Mouse (Mus musculus): ENCODE data around the gene Spdl1.

Spdl1 gene

DNA sequence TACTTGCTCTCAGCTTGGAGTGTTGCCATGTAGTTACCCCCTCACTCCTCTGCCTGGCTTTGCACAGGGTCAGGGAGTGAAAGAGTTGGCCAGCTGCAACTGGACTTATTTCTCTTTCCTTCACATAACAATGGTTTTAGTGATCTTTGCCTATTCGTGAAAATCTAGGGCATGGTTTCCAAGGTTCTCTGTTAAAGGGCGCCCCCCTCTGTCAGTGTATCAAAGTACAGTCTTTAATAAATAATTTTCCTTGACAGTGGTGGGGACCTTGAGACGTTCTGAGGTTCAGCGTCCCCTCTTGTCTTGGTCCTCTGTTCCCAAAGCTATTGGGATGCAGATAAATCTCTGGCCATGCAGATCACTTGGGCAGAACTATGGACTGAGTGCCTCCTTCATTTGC, 37.3 kb downstream of the Spdl1 start:
- peak in 1 of 2 experiments; percentile 60 for DNase-seq

DNA sequence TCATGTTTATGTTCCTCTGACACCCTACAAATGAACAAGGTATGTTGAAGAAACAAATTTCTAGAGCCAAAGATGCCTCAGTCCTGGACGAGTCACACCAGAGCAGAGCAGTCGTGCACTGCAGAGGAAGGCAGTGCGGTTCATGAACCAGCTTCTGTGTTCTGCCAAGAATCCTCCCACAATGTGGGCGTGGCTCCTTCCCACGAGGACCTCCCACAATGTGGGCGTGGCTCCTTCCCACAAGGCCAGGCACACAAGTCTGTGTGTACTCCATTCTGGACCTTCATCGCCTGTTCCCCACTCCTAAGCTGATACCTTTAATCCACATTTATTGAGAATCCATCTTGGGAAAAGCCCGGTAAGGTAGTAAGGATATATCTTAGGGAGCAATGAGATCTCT, 41.6 kb downstream of the Spdl1 start:
- DNase-seq = peak; percentile 21 to 36

DNA sequence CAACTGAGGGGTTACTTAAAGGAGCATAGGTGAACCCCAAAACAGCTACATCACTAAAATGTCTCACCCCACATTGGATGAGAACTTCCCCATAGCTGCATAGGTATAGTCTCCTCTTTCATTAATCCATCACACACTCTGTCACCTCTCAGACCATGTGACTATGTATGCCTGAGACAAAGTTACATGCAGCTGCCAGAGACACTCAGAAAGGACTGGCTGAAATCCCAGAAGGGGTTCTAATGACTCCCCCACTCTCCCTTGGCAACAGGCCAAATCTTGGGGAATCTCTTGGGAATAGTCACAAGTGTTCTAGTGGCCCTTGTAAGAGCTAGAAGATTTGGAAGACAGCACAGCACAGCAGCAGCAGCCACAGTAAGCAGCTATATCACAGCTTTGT, 48.6 kb downstream of the Spdl1 start:
- DNase-seq = peak in 1 of 2 experiments; percentile 12

DNA sequence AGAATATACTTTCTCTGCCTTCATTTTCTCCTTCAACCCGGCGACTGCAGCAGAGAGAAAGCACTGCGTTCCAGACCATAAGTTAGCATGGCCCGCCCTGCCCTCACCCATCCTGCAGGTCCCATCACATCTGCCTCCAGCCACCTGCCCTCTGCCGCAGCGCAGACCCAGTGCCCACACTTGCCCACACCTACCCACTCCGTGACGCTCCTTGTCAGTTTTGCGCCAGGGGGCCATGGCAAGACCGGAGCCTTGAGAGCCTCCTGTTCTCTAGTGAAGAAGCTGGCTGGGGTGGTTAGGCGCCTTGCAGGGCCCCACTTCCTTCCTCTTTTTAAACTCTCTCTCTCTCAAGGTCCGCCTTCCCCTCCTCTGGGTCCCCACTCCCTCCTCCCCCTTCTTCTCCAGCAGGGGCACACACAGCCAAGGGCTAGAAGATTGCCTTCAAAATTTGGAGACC, 49.8 kb downstream of the Spdl1 start, which contains the start of gene Dock2:
Gene Dock2, minus strand, starts transcription at position 306 of the 457 bp plus-strand sequence.
- DNase-seq = peak; percentile 71 to 73

DNA sequence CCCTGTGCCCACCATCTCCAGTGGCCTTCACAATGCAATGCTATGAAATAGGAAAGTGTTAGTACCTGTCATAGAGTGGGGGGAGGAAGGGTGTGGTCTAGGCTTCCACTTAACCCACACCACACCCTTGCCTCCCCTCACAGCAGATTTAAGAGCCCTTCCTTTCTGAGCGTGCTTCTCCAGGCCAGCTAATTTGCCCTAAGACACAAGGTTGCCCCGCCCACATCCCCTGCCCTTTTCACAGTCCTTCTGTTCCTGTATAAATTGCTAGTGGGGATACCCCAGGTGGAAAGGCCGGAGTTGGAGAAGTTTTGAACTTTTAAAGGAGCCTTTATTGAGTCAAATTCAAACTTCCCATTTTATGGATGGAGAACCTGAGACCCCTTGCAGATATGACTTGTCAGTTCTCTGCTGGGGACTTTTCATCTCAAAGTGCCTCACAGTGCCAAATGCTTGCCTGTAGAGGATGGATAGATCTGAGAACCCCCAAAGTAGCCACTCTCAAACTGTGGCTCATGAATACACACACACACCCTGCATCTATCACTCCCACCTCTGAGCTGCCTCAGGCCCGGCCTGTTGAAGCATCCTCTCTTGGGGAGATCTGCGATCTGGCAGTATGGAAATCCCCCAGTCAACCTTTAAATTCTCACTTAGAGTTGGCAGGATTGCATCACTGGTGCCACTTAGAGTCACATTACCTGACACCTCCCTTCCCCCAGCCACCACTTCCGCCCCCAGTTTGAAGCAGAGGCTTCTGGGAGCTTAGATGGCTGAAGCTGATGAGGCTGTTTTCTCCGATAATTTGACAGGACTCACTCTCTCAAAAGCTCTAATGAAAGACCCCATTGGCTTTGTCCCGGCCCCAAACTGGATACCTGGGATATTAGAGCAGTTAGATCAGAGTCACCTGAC, 50.7 kb downstream of the Spdl1 start:
- peak; percentile 76 to 79 for DNase-seq

DNA sequence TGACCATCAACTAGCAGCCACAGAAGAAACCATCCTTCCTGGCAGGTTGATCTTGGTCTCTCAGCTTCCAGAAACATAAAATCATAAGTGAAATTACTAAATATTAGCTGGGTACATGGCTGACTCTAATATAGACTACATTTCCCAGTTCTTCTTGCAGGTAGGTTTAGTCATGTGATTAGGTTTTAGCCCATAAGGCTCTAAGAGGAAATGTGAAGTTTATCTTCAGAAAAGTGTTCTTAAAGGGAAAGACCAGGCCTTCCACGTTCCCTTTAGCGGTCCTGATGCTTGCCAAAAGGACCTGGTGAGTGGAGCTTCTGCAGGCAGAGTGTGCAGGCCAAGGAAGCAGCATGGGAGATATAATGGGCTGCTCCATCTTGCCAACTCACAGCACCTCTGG, 52.7 kb downstream of the Spdl1 start:
- no peak for DNase-seq

DNA sequence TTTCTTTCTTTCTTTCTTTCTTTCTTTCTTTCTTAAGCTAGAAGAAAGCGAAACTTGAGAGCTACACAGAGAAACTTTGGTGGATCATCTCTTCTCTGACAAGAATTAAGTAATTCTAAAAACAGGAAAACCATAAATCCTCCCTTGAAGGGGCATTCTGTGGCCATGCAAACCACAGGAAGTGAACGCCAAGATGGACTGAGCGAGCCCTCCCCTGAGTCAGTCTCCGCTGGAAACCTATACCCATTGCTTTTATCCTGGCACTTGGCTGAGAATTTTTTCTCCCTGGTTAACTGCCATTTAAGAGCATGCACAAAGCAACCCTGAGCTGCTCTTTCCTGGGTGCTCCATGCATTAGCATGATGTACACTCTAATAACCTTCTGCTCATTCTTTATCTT, 53.5 kb downstream of the Spdl1 start:
- no peak for DNase-seq

DNA sequence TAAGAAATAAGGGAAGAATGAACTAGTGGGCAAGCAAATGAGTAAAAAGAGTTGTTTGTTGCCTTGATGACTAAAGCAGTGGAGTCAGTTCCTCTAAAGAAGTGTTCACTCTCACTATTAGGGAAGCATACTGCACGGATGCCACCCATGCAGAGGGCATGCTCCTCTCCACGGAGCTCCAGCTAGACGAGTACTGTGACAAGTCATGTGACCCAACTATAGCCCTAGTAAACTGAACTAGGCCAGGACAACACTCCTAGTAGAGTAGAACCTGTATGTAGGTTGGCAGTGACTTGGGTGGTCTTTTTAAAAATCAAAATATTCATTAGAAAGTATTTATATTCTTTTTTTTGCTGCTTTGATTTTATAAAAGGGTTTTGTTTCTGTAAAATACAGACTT, 55.1 kb downstream of the Spdl1 start:
- no peak for DNase-seq

DNA sequence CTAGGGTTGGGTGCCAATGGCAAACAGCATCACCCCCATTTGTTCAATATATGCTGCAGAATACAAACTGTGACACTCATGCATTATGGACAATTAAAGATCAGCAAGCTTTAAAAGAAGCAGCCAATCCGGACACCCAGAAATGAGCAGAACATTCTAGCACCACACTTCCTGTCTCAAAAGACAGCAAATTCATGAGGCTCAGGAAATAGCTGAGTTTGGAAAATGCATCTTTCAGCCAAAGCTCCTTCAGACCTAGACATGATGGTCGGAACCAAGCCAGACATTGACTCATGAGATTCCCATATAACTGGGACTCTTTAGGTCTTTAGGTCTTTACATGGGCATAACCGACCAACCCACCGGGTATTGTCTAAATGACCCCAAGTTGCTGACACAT, 55.9 kb downstream of the Spdl1 start:
- DNase-seq = no peak

DNA sequence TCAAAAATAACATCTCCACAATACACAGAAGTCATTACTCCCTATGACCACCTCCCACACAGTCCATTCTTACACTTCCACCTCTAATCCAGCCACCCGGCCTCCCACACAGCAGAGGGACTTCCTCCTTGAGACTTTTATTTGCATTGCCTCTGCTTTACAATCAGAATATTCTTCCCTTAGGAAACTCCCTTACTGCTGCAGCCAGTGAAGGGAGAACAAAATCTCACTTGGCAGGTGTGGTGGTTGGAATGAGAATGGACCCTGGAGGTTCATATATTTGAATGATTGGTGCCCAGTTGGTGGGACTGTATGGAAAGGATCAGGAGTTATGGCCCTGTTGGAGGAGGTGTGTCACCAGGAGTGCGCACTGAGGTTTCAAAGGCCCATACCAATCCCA, 57.4 kb downstream of the Spdl1 start:
- DNase-seq = no peak

DNA sequence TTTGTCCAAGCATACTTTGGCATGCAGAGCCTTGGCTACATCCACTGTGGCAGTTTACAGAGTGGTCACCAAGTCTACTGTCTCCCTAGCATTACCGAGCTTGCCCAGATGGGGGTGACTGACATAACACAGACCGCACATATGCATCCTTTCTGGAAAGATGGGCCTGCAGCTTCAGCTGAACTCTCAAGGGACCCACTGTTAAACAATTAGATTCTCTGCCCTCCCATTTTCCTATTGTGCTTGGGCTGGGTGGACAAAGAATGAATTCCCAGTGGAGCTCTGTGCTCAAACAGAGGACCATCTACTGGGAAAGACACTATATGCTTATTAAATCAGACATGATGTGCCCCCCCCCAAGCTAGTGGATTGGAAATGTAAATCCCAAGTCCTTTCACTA, 58.8 kb downstream of the Spdl1 start:
- no peak for DNase-seq

DNA sequence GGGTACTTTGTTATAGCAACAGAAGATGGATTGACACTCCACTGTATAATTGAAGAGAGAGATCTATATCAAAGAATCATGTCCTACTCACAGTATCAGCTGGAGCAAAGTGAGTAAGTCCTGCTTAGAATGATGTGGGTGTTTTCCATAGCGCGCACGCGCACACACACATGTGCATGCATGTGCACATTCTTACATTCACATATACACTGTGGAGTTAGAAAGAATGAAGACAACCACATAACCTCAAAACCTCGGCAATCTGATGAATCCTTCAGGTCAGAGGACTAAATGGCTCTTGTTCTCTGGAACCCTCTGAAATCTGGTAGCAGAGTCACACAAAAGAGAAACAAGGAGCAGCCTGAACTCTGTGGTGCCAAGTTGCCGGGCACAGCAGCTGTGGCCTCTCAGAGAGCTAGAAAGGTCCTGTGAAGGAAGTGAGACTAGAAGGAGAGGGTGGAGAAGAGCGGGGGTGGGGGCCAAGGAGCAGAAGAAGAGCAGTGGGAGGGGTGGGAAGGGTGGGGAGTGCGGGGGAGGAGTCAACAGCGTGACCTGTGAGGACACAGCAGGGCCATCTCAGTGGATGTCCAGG, 60.0 kb downstream of the Spdl1 start:
- peak; percentile 37 to 42 for DNase-seq

DNA sequence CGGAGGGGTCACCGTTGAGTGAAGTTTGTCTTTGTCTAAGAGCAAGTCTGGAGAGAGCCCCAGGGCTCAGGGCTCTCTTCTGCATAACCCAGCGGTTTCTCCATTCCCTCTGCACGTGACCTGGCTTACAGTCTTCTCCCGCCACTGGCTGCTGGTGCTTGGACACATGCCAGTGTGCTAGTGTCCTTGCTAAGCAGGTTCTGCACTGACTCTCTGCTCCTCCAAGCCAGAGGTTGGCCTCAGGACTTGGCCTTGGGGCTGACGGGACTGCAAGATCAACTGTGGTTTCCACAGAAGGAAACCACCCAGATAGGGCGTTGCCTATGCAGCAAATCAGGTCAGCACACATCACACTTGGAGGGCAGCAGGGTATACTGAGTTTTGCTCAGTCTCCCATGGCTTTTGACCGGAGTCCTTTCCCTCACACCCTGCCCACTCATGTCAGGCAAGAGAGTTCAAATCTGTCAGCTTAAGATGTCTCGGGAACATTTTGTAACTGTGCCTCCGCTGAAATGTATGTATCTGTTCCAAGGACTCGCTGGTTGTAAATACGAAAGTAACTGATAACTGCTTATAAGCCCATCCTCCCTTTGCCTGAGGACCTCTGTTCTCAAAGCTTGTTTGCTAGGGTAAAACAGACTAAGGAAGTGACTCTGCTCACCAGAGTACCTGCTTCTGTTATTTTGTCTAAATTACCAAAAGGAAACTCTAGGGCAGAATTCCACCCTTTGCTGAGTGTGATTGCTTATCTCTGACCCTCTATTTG, 62.0 kb downstream of the Spdl1 start:
- peak; percentile 47 to 52 for DNase-seq

DNA sequence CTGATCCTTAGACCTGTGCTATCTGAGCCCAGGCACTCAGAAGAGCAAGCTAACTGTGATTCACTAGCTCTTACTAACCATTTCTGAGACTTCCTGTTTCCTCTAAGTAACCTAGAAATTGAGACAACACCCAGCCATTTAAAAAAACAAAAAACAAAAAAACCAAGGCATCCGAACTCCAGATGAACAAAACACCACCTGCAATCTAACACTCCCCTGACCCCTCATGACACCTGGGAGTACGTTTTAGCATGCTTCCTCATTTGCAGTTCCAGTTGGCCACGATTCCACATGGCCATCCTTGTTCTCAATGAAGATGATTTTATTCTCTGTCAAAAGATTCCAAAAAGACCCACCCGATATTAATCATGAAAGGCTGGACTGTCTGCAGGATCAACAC, 62.8 kb downstream of the Spdl1 start:
- DNase-seq = no peak

DNA sequence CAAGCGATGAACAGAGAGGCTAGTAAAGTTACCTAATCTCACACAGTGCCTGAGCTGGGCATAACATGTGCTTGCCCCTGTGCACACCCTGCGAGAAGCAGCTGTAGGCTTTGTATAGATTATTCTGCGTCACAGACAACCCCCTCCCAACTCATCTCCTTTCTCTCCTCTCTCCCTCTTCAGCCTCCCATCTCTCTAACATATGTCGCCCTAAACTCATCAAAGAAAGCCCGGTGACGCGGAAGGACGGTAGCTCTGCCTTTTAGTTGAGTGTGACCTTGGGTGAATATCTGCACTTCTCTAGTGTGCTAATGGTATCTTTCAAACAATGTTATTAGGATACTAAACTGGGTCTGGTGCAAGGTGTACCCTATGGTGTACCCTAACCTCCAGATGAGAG, 63.5 kb downstream of the Spdl1 start:
- no peak for DNase-seq

DNA sequence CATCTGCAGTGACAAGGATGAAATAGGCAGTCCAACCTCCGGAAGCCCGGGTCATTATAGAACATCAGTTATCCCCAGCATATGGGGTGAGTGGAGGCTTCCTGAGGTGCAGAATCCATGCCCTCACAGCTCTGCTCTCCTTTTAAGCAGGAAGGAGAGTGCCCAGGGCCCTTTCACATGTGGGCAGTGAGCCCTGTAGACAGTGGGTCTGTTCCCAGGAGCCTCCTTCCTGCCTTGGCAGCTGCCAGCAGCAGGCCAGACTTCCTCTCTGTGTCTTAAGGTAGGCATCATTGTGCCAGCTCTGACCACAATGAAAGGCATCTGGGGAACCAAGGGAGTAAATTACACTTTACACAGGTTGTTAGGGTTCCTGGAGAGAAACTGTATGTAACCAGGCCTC, 64.0 kb downstream of the Spdl1 start:
- no peak for DNase-seq

DNA sequence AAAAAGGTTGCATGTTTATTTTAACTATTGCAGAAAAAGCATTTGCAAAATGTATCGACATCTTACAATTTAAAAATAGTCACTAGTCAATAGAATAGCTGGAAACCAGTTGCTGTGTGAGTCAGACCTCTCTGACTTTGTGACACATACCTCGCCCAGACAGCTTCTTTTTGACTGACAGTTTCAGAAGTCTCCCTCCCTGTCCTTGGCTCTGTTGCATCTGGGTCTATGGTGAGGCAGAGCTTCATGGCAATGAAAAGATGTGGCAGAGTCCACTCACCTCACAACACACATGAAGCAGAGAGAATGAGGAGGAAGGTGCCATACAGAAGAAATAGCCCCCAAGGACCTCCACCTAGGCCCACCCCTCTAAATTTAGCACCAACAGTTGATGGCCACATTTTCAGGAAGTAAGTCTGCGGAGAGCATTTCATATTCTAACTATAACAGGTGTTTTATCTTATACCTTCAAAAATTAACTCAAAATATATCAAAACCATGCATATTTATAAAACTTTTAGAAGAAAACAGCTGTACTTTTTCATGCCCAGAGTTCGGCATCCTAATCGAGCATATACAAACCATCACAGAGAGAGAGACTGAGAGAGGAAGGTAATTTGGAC, 69.6 kb downstream of the Spdl1 start:
- no peak for DNase-seq

DNA sequence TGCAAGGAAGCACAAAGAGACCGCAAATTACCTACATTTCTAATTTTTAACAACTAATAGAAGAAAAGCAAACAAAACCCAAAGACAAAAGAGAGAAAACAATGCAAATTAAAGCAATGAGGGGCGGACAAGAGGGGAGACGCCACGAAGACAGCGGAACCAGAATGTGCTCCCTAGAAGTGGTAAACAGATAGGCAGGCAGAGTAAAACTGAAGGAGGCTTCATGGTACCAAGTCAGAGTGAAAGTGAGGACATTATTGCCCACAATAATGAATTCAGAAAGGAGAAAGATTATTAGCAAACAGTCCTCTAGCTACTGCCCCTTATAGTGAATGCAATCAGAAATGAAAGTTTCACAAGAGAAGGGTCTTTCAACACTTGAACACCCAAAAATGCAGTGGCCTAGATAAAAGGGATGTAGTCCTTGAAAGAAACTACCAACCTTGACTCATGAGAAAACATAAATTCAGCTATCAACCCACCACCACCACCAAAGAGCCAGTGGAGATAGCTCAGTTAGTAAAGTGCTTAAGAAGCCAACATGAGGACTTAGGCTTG, 70.8 kb downstream of the Spdl1 start:
- peak in 1 of 2 experiments; percentile 2 for DNase-seq

DNA sequence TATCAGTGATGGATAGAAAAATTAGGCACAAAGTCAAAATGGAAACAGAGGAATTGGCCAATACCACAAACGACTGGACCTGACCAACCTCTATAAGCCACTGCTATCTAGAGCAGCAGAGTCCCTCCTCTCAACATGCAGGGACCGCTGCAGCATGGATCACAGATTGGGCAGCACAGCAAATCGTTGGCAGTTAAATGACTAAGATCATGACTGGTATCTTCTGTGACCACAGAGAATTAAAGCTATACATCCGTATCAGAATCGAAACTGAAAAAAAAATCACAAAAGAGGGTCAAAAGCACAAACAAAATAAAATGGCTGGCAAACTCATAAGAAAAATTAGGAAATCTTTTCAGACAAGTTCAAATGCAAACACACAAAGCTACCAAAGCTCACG, 71.3 kb downstream of the Spdl1 start:
- DNase-seq = peak in 1 of 2 experiments; percentile 1

DNA sequence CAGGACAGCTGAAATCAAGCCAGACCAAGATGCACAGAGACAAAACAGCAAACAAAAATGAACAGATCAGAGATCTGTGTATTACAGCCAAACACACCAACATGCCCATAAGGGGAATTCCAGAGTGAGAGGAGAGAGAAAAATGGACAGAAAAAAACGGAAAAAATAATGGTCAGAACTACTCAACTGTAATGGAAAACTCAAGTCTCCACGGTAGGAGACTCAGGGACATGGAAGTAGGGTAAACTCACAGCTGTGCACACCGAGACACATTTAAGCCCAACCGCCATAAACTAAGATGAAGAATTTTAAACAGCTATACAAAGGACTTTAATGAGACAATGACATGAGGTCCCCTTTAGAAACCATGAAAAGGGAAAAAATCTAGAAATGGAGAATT, 73.9 kb downstream of the Spdl1 start:
- DNase-seq = no peak
